Mouse (Mus musculus): ENCODE results near the gene Hint1. TPM values are rescaled to one million over a fixed set of nuclear protein-coding genes. Genes with fewer than 3 reads are reported as not detected.
"Not testable (repeated sequence)": the region's sequence is repeated elsewhere in the genome, so short reads cannot be mapped to it uniquely, and the experiment has no call there.

The Hint1 gene
- polyA plus RNA-seq, 1 experiment from 2014 or later: 778 TPM

DNA sequence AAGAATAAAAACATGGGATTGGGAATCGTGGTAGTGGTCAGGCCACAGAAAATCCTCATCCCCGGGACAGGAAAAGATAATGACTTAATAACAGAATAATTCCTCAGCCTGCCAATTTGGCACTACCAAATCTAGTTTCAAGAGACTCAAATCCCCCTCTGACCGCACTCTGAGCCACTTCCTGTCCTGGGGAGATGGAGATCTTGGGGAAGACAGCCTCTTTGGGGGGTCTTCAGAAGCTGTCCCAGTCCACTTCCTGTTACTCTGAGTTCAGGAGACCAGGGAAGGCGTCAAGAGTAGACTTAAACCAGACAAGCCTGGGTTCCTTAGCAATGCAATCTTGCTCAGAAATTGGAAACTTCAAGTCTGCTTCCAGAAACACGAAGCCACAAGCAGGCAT is 21.2 kb upstream of the Hint1 start:
- Histone ChIP-seq H3K4me3 (no peak overlapping the region), H3K9ac (replicated peaks) (no peak overlapping the region), H3K4me2 (replicated peaks) (no peak overlapping the region), H3K27ac (replicated peaks) (no peak overlapping the region), H3K27me3 (no peaks in the 10 kb centered on the region), H3K4me1 (peaks cover 8% of the 10 kb centered on the region; the same call in 1 of the 2 replicates), H3K9me3 (no peaks in the 10 kb centered on the region), H3K36me3 (peaks cover 2% of the 10 kb centered on the region; the same call in 1 of the 2 replicates)
- no peak for ATAC-seq (replicated peaks)
- 94% methylated on average over 5 of the region's 5 CpGs for WGBS

DNA sequence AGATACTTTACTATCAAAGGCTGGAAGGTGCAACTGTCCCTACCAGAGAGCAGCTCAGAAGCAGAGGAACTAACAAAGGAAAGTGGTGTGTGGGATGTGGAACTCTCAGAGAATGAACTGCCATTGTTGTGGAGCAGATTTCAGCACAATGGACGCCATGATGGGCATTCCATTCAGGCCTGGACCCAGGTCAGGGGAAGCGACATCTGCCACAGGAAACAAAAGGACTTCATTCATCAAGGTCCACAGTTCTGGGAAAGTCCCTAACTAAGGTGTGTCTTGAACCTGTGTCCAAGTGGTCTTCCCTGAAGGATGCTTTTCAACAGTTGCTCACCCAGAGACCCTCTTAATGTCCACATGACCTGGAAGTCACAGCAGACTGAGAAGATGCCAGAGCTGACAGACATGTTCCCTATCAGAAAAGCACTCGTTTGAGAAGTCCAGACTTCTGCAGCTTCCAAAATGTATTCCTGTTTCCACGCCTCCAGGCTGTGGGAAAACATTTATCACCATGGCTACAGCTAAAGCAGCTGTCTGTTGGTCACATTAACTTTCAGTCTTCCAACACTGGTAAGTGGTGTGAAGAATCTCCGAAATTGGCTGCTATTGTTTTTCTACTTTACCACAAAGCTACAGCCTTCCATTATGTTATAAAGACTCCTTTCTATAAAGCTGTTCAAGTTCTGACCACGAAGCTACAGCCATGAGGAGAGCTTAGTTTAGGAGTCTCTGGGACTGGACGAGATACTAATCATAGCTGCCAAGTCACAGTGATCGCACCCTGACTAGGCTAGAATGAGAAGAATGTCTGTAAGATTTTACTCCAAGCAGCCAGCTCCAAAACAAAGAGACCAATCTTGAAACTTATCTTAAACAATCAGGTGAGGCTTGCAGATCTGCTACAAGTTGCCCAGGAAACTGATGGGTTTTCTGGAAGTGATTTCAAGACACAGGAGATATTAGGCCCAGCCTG is 20.4 kb upstream of the Hint1 start:
- no peak for ATAC-seq (replicated peaks)
- Histone ChIP-seq H3K27ac (replicated peaks) (no peak overlapping the region), H3K4me2 (replicated peaks) (no peak overlapping the region), H3K4me3 (no peak overlapping the region), H3K4me1 (peaks cover 8% of the 10 kb centered on the region; the same call in 1 of the 2 replicates), H3K9me3 (no peaks in the 10 kb centered on the region), H3K36me3 (peaks cover 2% of the 10 kb centered on the region; the same call in 1 of the 2 replicates), H3K9ac (replicated peaks) (no peak overlapping the region), H3K27me3 (no peaks in the 10 kb centered on the region)
- 42% methylated on average over 8 of the region's 8 CpGs for WGBS

DNA sequence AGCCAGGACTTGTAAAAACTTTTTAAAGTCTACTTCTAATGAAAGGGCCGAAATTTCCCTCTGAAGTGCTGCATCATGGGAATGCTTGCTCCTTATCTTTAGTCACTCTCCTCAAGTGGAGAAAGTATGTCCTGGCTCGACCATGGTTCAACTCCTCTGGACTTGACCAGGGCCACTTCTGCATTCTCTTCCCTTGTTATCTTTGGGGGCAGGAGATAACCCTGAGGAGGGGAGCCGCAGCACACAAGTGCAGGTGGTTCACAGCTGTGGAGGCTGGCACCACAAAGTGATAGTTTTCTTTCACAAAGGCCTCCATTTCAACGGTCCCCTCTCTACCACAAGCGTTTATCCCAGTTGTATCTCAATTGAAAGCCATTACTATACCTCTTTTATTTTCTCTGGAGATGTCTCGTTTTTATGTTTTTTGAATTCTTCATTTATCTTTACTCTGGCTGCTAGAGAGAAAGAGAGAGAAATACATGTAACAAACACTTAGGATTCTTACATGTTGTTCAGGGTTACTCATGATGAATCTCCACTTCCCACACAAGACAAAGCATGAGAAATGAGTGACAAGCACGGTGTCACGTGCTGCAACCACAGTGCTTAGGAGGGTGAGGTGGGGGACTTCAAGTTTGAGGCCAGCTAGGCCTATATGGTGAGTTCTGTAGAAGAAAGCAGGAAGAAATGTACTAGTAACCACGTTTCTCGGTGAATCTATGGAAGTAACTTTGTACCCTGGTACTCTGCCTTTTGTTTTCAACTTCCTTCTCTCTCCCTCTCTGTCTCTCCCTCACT is 16.0 kb upstream of the Hint1 start:
- Histone ChIP-seq H3K9ac (replicated peaks) (no peak overlapping the region), H3K27ac (replicated peaks) (no peak overlapping the region), H3K36me3 (peaks cover 2% of the 10 kb centered on the region; the same call in 1 of the 2 replicates), H3K4me1 (peaks cover 8% of the 10 kb centered on the region; the same call in 1 of the 2 replicates), H3K27me3 (no peaks in the 10 kb centered on the region), H3K4me2 (replicated peaks) (no peak overlapping the region), H3K4me3 (no peak overlapping the region), H3K9me3 (no peaks in the 10 kb centered on the region)
- ATAC-seq (replicated peaks): no peak
- WGBS: 84% methylated on average over 10 of the region's 10 CpGs

DNA sequence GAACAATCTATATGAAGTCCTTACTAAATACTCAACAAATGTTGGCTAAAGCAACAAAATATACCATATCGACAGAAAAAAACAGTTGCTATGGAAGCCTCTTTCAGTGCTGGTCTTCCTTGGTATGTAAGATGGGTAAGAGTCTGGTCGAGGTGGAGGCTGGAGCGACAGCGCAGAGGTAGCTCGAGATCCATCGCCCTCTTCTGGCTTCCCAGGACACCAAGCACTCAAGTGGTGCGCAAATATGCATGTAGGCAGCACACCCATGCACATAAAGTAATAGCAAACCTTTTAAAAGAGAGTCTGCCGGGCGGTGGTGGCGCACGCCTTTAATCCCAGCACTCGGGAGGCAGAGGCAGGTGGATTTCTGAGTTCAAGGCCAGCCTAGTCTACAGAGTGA is 14.5 kb upstream of the Hint1 start:
- ATAC-seq (replicated peaks): no peak
- Histone ChIP-seq H3K27me3 (no peaks in the 10 kb centered on the region), H3K27ac (replicated peaks) (no peak overlapping the region), H3K4me3 (no peak overlapping the region), H3K4me1 (no peaks in the 10 kb centered on the region), H3K9me3 (no peaks in the 10 kb centered on the region), H3K4me2 (replicated peaks) (no peak overlapping the region), H3K9ac (replicated peaks) (no peak overlapping the region), H3K36me3 (peaks cover 2% of the 10 kb centered on the region; the same call in 1 of the 2 replicates)
- WGBS: 94% methylated on average over 12 of the region's 12 CpGs

- not testable (repeated sequence) for H3K9me3 ChIP-seq; H3K36me3 ChIP-seq; H3K27me3 ChIP-seq; H3K9ac ChIP-seq (replicated peaks); ATAC-seq (replicated peaks); H3K4me2 ChIP-seq (replicated peaks); H3K27ac ChIP-seq (replicated peaks)
- peaks cover 14% of the 10 kb centered on the region for H3K4me1 ChIP-seq
- H3K4me3 ChIP-seq: 0 out of 2 replicates have a peak overlapping the region, but pooled peaks have one; percentile 73
- 97% methylated on average over 11 of the region's 12 CpGs for WGBS
Measured at GRCm38 (mm10) chr11:54858880-54859279, 7.3 kb upstream of the Hint1 start.

DNA sequence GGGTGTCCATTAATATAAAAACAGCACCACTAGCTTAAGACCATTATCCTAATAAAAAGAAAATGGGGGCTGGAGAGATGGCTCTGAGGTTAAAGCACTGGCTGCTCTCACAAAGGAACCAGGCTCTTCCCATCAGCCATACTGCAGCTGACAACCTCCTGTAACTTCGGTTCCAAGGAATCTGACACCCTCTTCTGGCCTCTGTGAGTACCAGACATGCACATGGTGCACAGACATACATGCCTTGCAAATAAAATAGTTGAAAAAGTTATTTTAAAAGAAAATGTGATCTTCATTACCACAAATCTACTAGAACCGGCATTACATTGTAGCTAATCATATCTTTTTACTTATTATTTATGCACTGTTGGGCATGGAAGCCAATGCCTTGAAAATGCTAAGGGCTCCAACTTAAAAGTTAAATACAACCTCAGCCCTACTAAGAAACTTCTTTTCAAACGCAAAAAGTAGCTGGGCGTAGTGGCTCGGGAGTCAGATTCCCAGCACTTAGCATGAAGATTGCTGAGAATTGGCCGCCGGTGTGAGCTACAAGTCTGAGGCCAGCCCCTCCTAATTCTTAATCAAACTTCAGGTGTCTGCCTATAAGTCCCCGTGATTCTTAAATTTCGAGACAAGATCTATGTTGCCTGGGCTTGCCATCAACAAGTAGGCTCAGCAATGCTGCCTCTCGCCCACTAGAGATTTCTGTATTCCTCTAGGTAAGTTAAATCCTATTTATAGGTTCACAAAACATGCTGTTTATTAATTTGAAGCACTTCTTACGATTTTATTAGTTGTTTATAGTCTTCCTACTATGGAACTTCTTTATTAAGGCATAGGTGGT is 6.6 kb upstream of the Hint1 start:
- Histone ChIP-seq H3K4me3 (peak overlapping the region; percentile 73), H3K27me3 (no peaks in the 10 kb centered on the region), H3K36me3 (no peaks in the 10 kb centered on the region), H3K27ac (replicated peaks) (peak overlapping the region; percentile 95), H3K9ac (replicated peaks) (peak overlapping the region; percentile 90), H3K9me3 (no peaks in the 10 kb centered on the region), H3K4me2 (replicated peaks) (peak overlapping the region; percentile 74), H3K4me1 (peaks cover 14% of the 10 kb centered on the region)
- 24% methylated on average over 11 of the region's 11 CpGs for WGBS
- no peak for ATAC-seq (replicated peaks)

DNA sequence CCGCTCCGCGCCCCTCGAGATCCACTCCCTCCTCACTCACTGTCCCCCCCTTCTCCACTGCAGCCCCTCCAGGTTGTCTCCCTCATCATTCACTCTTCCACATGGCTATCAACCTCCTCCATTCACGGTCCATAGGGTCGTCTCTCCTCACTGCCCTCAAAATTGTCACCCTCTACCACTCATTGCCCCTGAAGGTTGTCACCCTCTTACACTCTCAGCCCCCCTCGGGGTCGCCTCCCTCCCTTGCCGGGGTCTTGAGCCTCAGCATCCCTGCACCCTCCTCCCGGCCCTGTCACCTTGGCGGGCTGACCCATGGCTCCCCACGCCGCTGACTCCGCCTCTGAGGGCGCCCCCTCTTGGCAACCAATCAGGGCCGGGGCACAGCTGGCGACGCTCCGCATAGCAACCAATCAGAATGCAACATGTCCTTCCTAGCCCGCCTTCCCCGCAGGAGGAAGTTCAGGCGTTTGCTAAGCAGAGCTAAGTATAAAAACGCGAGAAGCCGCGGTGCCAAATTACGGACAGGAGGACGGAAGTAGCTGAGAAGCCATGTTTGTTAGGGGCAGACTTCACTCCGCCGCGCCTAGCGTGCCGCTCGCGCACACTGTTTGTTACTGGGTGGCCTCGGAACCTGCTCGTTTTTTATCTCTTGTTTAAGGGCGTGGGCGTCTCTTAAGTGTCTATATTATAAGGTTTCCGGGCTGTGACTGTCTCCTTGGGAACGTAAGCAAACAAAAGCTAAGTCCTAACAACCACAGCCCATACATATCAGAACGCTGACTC is 5.7 kb upstream of the Hint1 start, which contains the start of gene Lyrm7:
Lyrm7 (minus strand) TSS at position 661 of the 783 bp plus-strand sequence.
- Histone ChIP-seq H3K36me3 (no peaks in the 10 kb centered on the region), H3K27me3 (no peaks in the 10 kb centered on the region), H3K4me2 (replicated peaks) (peak within 1 kb of the TSS; percentile 74), H3K9ac (replicated peaks) (peak within 1 kb of the TSS; percentile 90), H3K9me3 (no peaks in the 10 kb centered on the region), H3K4me3 (peak within 1 kb of the TSS; percentile 73), H3K27ac (replicated peaks) (peak within 1 kb of the TSS; percentile 95), H3K4me1 (peaks cover 15% of the 10 kb centered on the region)
- peak; percentile 98 for ATAC-seq (replicated peaks)
- WGBS: under 1% methylated on average over 42 of the region's 42 CpGs

DNA sequence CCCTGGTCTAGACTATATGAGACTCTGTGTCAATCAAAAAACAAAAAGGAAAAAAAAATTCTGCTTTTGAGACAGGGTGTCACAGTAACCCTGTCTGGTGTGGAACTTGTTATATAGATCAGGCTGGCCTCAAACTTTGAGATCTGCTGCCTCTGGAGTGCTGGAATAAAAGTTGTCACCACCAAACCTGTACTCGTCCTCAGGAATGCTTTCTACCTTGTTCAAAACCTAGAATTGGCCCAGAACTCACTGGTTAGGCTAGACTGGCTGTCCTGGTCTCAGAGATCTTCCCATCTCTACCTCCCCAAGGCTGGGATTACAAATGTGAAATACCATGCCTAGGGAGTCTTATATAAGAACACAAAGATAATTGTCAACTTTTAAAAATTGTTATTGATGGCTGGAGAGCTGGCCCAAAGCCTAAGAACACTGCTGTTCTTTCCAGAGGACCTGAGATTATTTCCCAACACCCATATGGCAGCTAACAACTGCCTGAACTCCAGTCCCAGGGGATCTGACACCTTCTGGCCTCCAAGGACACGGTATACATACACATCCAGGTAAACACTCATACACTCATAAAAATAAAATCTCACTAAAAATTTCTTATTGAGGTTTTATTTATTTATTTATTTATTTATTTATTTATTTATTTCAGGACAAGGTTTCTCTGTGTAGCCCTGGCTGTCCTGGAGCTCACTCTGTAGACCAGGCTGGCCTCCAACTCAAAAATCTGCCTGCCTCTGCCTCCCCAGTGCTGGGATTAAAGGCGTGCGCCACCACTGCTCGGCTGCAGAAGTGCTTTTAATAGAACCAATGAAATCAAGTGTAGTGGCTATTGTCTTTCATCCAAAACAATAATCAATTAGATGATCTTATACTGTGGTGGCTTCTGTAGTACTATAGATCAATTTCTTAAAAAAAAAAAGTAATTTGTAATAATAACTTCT is 4.4 kb upstream of the Hint1 start:
- Histone ChIP-seq H3K4me3 (no peak overlapping the region), H3K9me3 (no peaks in the 10 kb centered on the region), H3K9ac (replicated peaks) (no peak overlapping the region), H3K4me1 (peaks cover 21% of the 10 kb centered on the region), H3K27me3 (no peaks in the 10 kb centered on the region), H3K36me3 (no peaks in the 10 kb centered on the region), H3K4me2 (replicated peaks) (no peak overlapping the region), H3K27ac (replicated peaks) (0 out of 2 replicates have a peak overlapping the region, but pooled peaks have one; percentile 95)
- no peak for ATAC-seq (replicated peaks)
- WGBS: 91% methylated on average over 5 of the region's 5 CpGs

DNA sequence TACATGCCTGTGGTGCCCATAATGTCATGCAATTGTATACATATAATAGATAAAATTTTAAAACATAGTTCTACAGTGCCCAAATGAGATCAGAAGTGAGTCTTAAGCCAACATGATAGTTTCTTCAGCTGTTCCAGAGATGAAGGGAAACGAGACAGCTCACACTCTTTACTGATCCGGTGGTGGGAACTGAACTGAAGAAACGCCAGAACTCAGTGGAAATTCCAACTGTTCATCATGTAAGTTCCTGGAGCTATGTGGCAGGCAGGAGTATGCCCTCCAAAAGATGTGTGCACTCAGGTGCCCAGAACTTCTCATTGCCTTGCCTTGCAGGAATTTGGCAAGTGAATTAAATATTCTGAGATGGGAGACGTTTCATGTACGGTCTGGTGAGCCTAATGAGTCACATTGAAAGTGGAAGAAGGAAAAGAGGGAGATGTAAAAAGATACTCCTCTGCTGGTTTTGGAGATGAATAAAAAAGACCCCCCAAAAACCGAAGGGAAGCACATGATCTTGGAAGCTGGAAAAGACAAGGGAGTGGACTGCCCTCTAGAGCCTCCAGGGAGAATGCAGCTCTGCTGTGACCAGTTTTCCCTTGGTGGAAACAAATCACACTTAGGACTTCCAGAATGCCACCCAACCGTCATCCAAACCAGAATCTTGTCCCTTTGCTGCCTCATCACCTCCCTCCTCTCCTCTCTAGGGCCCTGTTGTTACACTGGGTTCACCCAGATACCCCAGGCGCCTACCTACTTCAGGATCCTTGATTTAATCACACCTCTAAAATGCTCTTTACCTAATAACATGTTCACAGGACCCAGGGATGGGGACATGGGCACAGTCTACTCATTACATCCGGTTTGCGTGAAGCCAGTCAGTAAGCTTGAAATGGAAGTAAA is 3.3 kb upstream of the Hint1 start:
- Histone ChIP-seq H3K36me3 (no peaks in the 10 kb centered on the region), H3K4me2 (replicated peaks) (no peak overlapping the region), H3K4me1 (peaks cover 28% of the 10 kb centered on the region), H3K27me3 (no peaks in the 10 kb centered on the region), H3K9me3 (no peaks in the 10 kb centered on the region), H3K9ac (replicated peaks) (no peak overlapping the region), H3K4me3 (no peak overlapping the region), H3K27ac (replicated peaks) (no peak overlapping the region)
- WGBS: 48% methylated on average over 10 of the region's 10 CpGs
- ATAC-seq (replicated peaks): no peak
